Mouse (Mus musculus) cerebellum, postnatal 25 days (tissue): ENCODE data around the gene Phrf1.

Source experiments
- DNase-seq, 2 experiments: peaks; one replicate each; pipeline ENCODE4 v3.0.0; 2021; ENCODE audit warnings: mixed read lengths in 2 of 2

The Phrf1 gene

DNA sequence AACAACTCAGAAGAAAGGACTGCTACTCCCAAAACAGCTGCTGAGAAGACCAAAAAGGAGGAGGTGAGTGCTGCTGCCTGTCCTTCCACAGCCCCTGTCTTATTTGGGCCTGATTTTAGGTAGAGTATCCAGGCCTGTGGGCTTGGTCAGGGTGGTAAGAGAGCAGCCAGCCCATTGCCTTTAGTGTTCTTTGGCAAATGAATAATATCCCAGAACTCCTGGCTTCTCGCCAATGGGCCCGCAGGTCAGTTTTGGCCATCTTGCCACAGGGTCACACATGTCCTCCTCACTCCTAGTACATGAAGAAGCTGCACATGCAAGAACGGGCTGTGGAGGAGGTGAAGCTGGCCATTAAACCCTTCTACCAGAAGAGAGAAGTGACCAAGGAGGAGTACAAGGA lies 32.9 kb downstream of the Phrf1 start:
- DNase-seq, result peak in 1 of 2 experiments; percentile 55

DNA sequence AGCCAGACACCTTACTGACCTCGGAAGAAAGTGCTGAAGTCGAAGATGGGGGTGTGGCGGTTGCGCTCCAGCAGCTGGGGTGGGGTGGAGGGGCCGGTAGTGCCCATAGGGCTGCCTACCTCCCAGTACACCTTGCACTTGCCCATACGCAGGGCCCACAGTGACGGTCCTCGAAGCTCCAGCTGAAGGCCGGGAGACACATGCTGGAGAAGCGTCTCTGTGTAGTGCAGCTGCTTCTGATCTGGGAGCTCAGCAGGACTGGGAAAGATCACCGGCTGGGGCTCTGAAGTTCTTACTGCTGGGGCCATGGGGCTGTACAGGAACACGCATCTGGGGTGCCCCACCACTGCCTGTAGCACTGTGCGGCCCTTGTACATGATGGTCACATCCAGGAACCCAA lies 35.1 kb downstream of the Phrf1 start:
- DNase-seq, result no peak

DNA sequence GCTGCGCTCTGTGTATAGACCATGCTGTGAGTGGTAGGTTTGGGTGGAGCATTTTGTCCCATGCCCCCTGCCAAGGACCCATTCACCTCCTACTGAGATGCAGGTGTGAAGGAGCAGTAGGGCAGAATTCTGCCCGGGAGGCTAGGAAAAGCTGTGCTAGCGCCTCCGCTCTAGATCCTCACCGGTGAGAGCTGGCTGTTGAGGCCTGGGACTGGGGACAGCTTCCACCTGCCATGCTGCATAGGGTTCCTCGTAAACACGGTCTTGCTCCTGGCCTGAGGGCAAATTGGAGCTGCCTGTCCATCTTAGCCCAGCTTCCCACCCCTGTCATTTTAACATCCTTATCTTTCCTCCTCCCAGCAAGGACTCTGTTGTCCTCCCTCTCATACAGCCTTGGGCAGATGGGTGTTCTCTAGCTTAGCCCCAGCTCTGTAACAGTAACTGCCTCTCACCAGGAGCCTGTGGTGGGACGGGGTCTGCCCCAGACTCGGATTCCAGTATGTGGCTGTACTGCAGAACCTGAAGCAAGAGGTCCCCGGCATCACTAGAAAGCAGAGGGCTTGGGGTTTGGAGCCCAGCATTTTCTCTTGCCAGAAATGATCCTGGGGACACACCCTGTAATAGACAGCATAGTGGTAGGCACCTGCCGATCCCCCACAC lies 35.6 kb downstream of the Phrf1 start:
- no peak for DNase-seq

DNA sequence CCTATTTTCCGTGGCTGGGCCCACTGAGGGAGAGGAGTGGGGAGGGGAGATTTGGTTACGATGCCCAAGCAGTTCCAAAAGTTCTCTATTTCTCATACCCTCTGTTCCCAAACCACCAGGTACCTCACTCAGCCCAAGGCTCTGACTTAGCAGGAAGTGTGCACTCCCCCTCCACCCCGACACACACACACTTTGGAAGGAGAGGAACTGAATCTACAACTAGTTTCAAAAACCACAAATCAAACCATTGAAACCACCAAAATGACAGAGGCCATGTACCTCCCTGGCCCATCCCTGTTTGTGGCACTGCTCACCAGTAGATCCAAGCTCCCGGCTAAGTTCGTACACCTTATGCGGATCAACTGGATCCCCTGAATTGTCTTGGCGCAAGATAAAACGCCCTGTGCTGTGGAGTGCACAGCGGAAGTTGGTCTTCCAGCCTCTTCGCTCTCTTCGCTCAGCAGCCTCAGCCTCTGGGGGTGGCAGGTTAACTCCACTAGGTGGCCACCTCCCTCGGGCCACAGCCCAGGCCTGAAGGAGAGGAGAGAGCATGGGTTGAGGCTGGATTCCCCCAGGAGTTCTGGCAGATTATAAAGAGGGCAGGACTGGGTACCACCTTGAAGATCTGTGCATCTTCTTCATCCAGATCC lies 36.3 kb downstream of the Phrf1 start:
- peak in 1 of 2 experiments; percentile 51 for DNase-seq

DNA sequence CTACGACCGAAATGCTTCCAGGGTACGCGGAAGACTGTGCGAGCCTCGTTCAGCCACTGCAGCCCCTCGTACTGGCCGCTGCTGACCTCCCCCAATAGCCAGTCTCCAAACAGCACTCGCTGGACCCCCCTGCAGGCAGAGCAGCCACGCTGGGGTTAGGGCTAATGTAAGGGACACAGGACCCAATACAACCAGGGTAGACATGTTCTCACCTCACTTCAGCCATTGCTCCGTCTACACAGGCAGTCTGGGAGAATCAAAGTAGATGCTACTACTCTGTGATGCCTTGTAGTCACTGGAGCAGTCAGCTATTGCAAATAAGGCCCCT lies 36.8 kb downstream of the Phrf1 start:
- no peak for DNase-seq

DNA sequence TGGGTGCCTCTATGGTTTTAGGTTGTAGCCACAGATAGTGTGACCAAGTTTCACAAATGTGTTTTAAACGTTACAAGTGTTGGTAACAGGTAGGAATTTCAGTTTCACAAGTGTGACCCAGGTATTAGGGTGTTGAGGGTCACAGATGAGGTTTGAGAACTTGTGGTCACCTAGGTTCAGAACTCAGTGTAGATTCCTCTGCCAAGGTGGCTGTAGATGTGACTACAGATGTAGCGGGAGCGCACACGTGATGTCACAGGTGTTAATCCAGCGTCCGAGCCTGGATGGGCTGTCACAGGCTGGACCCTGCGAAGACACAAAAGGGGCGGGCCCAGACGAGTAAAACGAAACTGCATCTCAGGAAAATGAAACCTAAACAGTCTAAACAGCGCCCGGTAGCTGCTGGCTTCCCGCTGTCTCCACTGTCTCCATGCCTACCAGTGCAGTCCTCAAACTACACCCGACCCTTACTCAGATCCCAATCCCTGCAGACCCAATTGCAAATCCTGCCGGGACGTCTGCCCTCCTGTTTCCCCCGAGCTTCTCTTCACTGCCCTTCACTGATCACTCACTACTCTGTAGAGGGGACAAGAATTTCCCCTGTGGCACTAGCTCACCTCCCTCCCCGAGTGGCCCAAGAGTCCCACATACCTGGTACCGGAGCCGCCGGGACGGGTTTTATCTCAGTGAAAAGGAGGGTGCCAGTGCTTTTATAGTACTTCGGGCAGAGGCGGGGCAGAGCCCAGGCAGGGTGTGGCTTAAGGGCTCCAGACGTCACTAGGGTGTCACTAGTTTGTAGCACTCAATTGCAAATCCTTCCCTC lies 37.4 kb downstream of the Phrf1 start, which contains the start of gene Irf7:
Irf7 (minus strand) TSS at position 743 of the 823 bp plus-strand sequence.
- DNase-seq, result peak in 1 of 2 experiments; percentile 52

DNA sequence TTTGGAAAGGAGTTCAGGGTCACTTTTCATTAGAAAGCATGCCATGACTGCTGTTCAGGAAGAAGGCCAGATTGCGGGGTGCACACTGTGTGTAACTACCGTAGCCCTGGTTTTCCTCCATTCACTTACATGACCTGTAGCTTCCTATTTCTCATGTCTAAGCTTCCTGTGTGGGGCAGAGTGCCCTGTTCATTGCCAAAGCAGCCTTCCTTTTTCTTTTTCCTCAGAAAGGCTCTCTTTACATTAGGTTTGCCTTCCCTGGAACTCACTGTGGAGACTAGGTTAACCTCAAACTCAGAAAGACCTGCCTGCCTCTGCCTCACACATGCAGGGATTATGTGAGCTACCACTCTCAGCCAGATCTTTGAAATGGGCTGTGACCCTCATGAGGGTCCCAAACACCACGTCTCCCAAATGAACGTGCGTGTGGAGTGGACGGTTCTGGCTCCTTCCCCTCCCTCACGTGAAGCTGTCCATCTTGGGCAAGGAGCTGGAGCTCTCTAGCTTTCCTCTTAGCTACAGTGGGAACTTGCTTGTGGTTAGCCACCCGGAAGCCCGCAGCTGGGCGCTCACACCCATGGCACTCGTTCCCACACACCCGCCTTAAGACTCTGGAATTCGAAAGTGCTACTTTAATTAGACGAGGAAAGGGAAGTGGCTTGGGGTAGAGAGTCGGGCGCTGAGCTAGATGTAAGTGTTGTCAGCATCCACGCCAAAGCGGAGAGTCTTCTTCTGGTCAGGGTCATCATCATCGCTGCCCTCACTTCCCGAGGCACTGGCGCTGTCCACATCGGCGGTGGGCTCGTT lies 40.1 kb downstream of the Phrf1 start:
- DNase-seq, result no peak

DNA sequence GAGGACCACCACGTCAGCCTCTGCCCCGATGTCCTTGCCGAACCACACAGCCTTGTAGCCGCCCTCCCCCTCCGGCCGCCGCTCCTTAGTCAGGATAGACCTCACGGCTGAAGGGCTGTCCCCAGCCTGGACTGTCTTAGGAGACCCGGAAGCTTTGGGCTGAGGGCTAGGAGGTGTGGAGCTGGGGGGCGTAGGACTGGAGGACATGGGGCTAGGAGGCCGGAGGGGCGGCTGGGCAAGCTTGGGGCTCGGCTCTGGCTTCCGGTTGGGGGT lies 40.6 kb downstream of the Phrf1 start:
- no peak for DNase-seq

DNA sequence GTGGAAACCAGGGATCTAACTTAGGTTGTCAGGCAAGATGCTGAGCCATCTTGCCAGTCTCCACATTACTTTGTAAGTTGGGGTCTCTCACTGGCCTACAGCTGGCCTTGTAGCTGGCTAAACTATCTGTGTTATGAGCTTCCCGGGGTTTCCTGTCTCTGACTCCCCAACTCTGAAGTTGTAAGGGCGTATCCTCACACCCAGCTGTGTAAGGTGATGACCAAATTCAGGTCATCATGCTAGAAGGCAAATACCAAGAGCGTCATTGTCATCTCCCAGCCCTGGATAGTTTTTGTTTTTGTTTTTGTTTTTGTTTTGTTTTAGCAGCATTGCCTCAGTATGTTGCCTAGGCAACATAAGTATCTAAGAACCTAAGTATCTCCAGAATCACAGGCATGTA lies 42.0 kb downstream of the Phrf1 start:
- no peak for DNase-seq

DNA sequence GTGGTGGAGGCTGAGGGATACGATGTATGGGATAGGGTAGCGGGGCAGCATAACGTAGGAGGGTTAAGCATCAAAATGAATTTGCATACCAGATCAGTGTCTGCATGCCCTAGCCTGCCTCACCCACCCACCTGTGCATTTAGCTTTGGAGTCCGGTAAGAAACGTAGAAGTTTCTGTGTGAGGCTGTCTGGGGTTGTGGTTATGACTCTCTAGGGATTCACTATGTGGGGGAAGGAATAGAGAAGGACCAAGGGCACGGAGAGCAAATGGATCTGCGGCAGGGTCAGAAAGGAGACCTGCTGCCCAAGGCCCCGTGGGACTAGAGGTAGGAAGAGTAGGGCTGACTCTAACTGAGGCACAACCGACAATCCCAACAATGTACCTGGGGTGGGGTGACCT lies 46.8 kb downstream of the Phrf1 start:
- DNase-seq, result no peak

DNA sequence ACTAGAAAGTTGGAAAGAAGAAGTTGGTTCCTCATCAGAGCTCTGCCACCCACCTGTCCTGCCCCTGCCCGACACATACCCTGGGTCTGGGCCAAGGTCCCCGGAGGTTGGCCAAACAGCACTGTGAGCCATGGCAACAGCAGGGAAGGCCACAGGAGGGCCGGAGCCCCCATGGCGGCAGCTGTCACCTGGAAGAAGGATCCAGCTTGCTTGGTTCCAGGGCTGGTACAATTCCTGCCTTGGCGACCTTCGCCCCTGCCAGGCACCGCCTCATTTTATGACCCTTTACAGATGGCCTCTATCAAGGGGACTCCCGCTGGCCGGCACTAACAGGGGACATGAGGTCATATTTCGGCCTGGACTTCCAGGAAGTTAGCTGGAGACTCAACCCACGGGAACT lies 48.0 kb downstream of the Phrf1 start, which contains the start of gene Cdhr5:
Cdhr5 (minus strand) TSS at position 241 of the 400 bp plus-strand sequence.
- no peak for DNase-seq

DNA sequence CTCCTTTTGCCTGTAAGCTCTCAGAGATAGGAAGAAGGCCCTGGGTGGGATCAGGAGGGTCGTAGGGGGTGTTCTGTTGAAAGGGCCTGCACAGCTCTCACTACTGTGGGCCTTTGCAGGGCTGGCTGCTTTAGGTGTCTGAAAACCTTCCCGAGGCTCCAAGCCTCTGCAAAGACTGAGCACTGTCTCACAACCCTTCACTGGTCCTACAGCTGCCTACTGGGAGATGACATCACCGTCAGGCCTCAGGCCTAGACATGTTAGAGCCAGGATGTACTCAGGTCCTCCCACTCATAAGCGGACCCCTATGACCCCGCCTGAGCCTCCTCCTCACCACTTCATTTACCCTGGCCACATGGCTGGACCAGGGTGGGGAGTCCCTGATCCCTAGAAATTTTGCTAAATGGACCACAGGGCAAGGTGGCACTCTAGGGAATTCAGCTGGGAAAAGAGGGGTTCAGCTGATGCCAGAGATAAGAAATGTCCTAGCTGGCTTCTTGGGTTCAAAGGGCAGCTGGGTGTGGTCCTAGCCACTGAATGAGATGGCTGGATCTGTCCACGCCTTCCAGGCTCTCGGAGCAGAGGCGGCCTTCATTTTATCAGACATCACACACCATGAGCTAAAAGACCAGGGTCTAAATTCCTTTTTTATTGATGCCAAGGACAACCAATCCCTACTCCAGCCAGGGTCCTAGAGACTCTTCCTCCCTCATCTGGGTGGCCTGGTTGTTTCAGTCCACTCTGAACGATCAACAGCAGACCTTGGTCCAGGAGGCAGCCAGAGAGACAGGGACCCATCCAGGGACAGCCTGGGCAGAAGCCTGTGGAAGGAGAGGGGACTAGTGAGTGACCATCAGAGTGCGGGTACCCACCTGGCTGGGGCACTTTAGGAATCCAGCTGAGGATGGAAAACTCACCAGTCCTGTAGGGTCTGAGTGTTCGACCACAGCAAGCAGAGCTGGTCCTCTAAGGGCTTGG lies 49.4 kb downstream of the Phrf1 start:
- no peak for DNase-seq

DNA sequence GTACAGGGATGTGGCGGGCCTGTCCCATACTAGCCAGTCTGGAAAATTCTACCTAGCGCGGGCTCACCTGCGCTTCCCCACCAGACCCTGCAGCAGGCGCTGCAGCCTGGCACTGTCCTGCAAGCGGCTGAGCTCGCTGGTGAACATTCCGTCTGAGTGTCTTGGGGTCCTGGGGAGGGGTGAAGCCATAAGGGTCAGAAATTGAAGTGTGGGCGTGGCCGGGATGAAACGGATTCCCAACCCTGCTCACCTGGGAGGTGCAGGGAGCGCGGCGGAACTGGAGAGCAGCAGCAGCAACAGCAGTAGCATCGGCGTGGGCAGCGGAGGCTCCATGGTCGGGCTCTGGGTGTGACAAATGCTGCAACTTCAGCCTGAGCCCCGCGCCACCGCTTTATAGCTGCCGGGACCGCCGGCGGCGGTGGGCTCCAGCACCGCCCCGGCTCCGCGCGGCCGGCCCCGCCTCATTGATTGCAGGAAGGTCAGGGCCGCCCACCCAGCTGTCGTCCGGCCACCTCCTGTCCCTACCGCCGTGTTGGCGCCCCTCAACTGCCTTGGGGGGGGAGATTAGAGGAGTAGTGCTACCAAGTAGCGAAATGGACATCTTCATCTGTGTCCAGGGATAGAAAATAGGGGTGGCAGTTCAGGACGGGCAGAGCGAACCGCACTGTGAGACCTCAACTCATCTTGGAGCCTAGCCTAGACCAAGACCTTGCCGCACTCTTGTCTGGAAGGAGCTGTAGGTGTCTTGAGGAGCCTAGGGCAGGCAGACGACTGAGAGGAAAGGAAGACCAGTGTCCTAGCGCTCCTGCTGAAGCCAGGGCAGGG lies 50.4 kb downstream of the Phrf1 start, which contains the start of gene Sct:
Sct (minus strand) TSS at position 368 of the 825 bp plus-strand sequence.
- peak; percentile 74 to 80 for DNase-seq

DNA sequence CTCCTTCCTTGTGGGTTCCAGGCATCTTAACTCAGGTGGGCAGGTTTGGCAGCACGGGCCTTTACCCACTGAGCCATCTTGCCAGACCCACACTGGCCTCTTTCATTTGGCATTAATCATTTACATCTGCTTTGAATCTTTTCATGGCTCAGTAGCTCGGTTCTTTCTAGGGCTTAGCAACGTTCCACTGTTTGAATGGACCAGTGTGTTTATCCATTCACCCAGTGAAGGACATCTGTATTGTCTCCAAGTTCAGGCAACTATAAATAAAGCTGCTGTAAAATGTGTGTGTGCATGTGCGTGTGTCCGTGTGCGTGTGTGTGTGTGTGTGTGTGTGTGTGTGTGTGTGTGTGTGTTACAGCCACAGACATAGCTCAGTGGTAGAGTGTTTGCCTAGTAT lies 52.9 kb downstream of the Phrf1 start:
- no peak for DNase-seq

DNA sequence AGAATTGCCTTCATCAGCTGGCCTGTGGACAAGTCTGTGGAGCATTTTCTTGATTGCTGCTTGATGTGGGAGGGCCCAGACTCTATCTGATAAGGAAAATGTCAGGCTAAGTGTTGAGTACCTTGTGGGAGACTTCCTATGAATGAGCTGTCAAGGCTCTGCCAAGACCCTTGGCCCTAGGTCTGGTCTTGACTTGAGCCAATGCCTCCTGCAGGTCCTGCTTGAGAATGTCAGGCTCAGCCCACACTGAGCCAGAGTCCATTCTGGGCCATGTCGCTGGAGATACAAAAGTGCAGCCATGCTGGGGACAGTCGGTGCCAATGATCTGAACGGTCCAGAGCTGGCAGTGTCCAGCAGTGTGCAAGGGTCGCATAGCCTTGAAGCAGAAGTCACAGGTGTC lies 54.2 kb downstream of the Phrf1 start:
- no peak for DNase-seq

DNA sequence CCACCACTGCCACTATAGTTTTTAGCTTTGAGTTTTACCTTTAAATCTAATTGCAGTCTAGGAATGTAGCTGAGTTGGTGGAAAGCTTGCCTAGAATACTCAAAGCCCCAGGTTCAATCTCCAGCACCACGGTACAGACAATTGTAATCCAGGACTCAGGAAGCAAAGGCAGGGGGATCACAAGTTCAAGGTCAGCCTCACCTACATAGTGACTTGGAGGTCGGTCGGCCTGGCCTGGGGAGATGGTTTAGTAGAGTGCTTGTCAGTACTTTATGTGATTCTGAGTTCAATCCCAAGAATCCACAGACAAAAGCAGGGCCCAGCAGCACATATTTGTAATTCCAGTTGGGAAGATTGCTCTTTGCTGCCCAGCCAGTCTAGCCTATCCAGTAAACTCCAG lies 59.5 kb downstream of the Phrf1 start:
- no peak for DNase-seq

DNA sequence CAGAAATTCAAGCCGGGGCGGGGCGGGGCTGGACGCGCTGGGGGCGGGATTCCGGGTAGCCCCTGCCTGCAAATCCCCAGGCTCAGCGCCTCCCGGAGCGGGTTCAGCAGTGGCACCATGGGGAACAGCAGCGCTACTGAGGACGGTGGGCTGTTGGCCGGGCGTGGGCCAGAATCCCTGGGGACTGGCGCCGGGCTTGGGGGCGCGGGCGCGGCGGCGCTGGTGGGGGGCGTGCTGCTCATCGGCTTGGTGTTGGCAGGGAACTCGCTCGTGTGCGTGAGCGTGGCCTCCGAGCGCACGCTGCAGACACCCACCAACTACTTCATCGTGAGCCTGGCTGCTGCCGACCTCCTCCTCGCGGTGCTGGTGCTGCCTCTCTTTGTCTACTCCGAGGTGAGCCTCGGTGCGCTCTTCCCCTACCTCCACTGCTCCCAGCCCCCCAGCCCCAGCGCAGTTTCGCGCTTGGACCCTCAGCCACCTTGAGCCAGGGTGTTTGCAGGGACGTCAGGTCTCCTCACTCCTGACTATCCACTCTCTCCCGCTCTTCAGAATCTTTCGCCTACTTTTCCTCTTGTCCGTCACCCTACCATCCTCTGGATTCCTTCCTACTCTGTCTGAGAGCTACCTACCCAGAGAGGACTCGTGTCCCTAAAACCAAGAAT lies 63.5 kb downstream of the Phrf1 start, which contains the start of gene Drd4:
Drd4 (plus strand) TSS at position 86 of the 662 bp plus-strand sequence.
- DNase-seq, result no peak

DNA sequence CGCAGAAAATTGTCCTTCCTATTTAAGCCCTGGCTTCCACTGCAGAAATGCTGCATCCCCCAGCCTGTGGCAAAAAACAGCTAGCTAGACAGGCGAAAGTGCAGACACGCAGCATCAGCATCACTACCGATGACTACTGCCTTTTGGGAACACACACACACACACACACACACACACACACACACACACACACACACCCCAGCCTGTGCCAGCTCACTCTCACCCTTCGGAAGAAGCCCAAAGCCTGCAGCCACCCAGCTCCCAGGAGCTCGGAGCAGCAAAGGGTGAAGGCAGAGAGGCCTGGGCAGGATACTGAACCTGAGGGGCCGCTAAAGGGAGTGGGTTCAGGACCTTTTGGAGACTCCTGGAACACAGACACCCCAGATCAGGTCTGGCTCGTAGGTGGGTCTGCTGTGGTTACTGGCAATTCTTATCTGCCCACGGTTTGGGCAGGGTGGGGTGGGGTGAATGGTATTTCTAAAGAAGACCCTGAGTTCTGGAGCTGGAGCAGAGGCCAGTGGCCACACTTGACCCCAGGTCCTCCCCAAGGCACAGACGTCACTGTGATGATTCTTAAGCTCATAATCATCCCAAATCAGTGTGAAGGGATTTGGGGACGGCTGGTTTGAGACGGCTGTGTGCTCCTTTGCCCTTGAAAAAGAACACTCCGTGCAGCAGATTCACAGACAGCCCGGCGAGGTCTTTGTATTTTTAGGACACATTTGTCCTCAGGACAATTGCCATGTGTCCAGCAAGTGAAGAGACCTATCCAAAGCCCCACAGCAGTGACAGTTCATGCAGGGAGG lies 64.2 kb downstream of the Phrf1 start:
- DNase-seq, result no peak

DNA sequence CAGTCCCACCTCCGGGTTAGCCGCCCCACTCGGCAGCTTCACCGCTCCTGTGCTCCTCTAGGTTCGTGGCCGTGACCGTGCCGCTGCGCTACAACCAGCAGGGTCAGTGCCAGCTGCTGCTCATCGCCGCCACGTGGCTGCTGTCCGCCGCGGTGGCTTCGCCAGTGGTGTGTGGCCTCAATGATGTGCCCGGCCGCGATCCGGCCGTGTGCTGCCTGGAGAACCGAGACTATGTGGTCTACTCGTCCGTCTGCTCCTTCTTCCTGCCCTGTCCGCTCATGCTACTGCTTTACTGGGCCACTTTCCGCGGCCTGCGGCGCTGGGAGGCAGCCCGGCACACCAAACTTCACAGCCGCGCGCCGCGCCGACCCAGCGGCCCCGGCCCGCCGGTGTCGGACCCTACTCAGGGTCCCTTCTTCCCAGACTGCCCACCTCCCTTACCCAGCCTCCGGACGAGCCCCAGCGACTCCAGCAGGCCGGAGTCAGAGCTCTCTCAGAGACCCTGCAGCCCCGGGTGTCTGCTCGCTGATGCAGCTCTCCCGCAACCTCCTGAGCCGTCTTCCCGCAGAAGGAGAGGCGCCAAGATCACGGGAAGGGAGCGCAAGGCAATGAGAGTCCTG lies 65.4 kb downstream of the Phrf1 start:
- DNase-seq, result peak; percentile 44 to 48
